Comparison of ENCODE assay signal across 21 mouse cellular contexts in genomic region chr14:16765891-16766290, GRCm38 (mm10).
"Had no signal": no experiment of that assay in that cellular context is flagged by ENCODE, and none has a peak within 500 bp of the region (broad histone marks: within the 10 kb centered on the region; RNA-seq: fewer than 3 reads in every experiment).

No protein-coding gene starts in this region.

- H3K36me3 ChIP-seq: intestine, embryonic 15.5 days; liver, embryonic 13.5 days; midbrain, embryonic 10.5 days; midbrain, embryonic 13.5 days; neural tube, embryonic 13.5 days had no signal

- H3K4me1 ChIP-seq: intestine, embryonic 15.5 days; liver, embryonic 13.5 days; midbrain, embryonic 10.5 days; midbrain, embryonic 13.5 days had no signal

- H3K9ac ChIP-seq: intestine, embryonic 15.5 days; liver, embryonic 13.5 days; midbrain, embryonic 13.5 days; neural tube, embryonic 13.5 days had no signal

- H3K27ac ChIP-seq: intestine, embryonic 15.5 days; layer of hippocampus, adult 2 months; liver, embryonic 13.5 days; midbrain, embryonic 10.5 days; midbrain, embryonic 13.5 days; neural tube, embryonic 13.5 days; stomach, postnatal 0 days had no signal

- H3K4me3 ChIP-seq: intestine, embryonic 15.5 days; layer of hippocampus, adult 2 months; liver, embryonic 13.5 days; megakaryocyte, embryonic 14.5 days; midbrain, embryonic 10.5 days; midbrain, embryonic 13.5 days; myocyte; neural tube, embryonic 13.5 days had no signal

- DNase-seq: kidney, adult 18-20 months; kidney, postnatal 10 days; layer of hippocampus, adult 9-11 months; liver, embryonic 13.5 days; lung, adult 2 months; lung, postnatal 36 days; retina, postnatal 1 day; right cerebral cortex, postnatal 25 days; thymus, adult 2 months; thymus, postnatal 14 days; thymus, postnatal 4 days had no signal

- H3K9me3 ChIP-seq: intestine, embryonic 15.5 days; liver, embryonic 13.5 days; megakaryocyte, embryonic 14.5 days; midbrain, embryonic 10.5 days; midbrain, embryonic 13.5 days; neural tube, embryonic 13.5 days had no signal

- ATAC-seq: intestine, embryonic 15.5 days; lung, postnatal 0 days; midbrain, embryonic 13.5 days; midbrain, embryonic 16.5 days had no signal

- H3K27me3 ChIP-seq: liver, embryonic 13.5 days; midbrain, embryonic 13.5 days; neural tube, embryonic 13.5 days had no signal

- H3K4me2 ChIP-seq: intestine, embryonic 15.5 days; liver, embryonic 13.5 days; midbrain, embryonic 13.5 days; neural tube, embryonic 13.5 days had no signal
